Mouse (Mus musculus): Measurements from ENCODE around the gene Pard6a. TPM values are rescaled to one million over a fixed set of nuclear protein-coding genes. Genes with fewer than 3 reads are reported as not detected.

Pard6a gene
- polyA plus RNA-seq, 1 experiment from 2014 or later, result 45.4 TPM

- no peaks in the 10 kb centered on the region for H3K9me3 ChIP-seq
- 94% methylated on average over 11 of the region's 11 CpGs for whole genome bisulfite sequencing
- H3K9ac ChIP-seq, result no peak overlapping the region
- H3K27ac ChIP-seq, result peak overlapping the region; percentile 91
- no peak overlapping the region for H3K4me2 ChIP-seq
- H3K36me3 ChIP-seq, result peaks cover 29% of the 10 kb centered on the region
- ATAC-seq (ENCODE audit: low FRiP score), result no peak
- H3K4me3 ChIP-seq, result peak overlapping the region; percentile 3; the same call in 1 of the 2 replicates
- H3K4me1 ChIP-seq (replicated peaks), result peaks cover 24% of the 10 kb centered on the region
- H3K27me3 ChIP-seq, result no peaks in the 10 kb centered on the region
Measured at GRCm38 (mm10) chr8:105692449-105693182, 8.3 kb upstream of the Pard6a start.

GRCm38 (mm10) chr8:105693648-105694047 lies 7.3 kb upstream of the Pard6a start:
- peak overlapping the region; percentile 71 for H3K4me3 ChIP-seq
- peaks cover 24% of the 10 kb centered on the region for H3K4me1 ChIP-seq (replicated peaks)
- H3K36me3 ChIP-seq, result peaks cover 39% of the 10 kb centered on the region
- ATAC-seq (ENCODE audit: low FRiP score), result peak; percentile 75
- 3% methylated on average over 30 of the region's 30 CpGs for WGBS
- H3K9me3 ChIP-seq, result no peaks in the 10 kb centered on the region
- H3K27ac ChIP-seq, result peak overlapping the region; percentile 91
- H3K4me2 ChIP-seq, result peak overlapping the region; percentile 76
- peak overlapping the region; percentile 87 for H3K9ac ChIP-seq
- H3K27me3 ChIP-seq, result no peaks in the 10 kb centered on the region

GRCm38 (mm10) chr8:105694051-105694799 lies 6.7 kb upstream of the Pard6a start:
- peak overlapping the region; percentile 76 for H3K4me2 ChIP-seq
- ATAC-seq (ENCODE audit: low FRiP score), result peak; percentile 71
- H3K4me1 ChIP-seq (replicated peaks), result peaks cover 25% of the 10 kb centered on the region
- H3K9ac ChIP-seq, result peak overlapping the region; percentile 87
- peak overlapping the region; percentile 71 for H3K4me3 ChIP-seq
- H3K27ac ChIP-seq, result peak overlapping the region; percentile 91
- peaks cover 42% of the 10 kb centered on the region for H3K36me3 ChIP-seq
- no peaks in the 10 kb centered on the region for H3K27me3 ChIP-seq
- no peaks in the 10 kb centered on the region for H3K9me3 ChIP-seq
- WGBS, result 5% methylated on average over 40 of the region's 40 CpGs

- Histone ChIP-seq H3K27me3 (no peaks in the 10 kb centered on the region), H3K27ac (peak overlapping the region; percentile 91), H3K9ac (peak overlapping the region; percentile 87), H3K9me3 (no peaks in the 10 kb centered on the region), H3K4me3 (peak overlapping the region; percentile 71), H3K4me2 (peak overlapping the region; percentile 76), H3K4me1 (replicated peaks) (peaks cover 35% of the 10 kb centered on the region), H3K36me3 (peaks cover 42% of the 10 kb centered on the region)
- 77% methylated on average over 30 of the region's 30 CpGs for WGBS
- ATAC-seq (ENCODE audit: low FRiP score), result no peak
Measured at GRCm38 (mm10) chr8:105695080-105695780, 5.7 kb upstream of the Pard6a start.

GRCm38 (mm10) chr8:105697196-105697780 lies 3.7 kb upstream of the Pard6a start:
- no peak overlapping the region for H3K4me3 ChIP-seq
- no peak for ATAC-seq (ENCODE audit: low FRiP score)
- H3K27ac ChIP-seq, result no peak overlapping the region
- H3K9ac ChIP-seq, result no peak overlapping the region
- 94% methylated on average over 17 of the region's 17 CpGs for WGBS
- no peaks in the 10 kb centered on the region for H3K9me3 ChIP-seq
- H3K4me1 ChIP-seq (replicated peaks), result peaks cover 45% of the 10 kb centered on the region
- no peaks in the 10 kb centered on the region for H3K27me3 ChIP-seq
- peaks cover 42% of the 10 kb centered on the region for H3K36me3 ChIP-seq
- H3K4me2 ChIP-seq, result no peak overlapping the region

- ATAC-seq (ENCODE audit: low FRiP score), result no peak
- no peak overlapping the region for H3K27ac ChIP-seq
- H3K4me3 ChIP-seq, result no peak overlapping the region
- H3K36me3 ChIP-seq, result peaks cover 50% of the 10 kb centered on the region
- no peaks in the 10 kb centered on the region for H3K27me3 ChIP-seq
- no peak overlapping the region for H3K4me2 ChIP-seq
- H3K4me1 ChIP-seq (replicated peaks), result peaks cover 45% of the 10 kb centered on the region
- H3K9me3 ChIP-seq, result no peaks in the 10 kb centered on the region
- H3K9ac ChIP-seq, result no peak overlapping the region
- 96% methylated on average over 5 of the region's 5 CpGs for WGBS
Measured at GRCm38 (mm10) chr8:105698734-105699133, 2.2 kb upstream of the Pard6a start.

GRCm38 (mm10) chr8:105699488-105700215 lies 1.3 kb upstream of the Pard6a start:
- Histone ChIP-seq H3K27me3 (no peaks in the 10 kb centered on the region), H3K4me1 (replicated peaks) (peaks cover 37% of the 10 kb centered on the region), H3K4me3 (peak overlapping the region; percentile 71), H3K4me2 (peak overlapping the region; percentile 95), H3K36me3 (peaks cover 59% of the 10 kb centered on the region), H3K9ac (peak overlapping the region; percentile 82), H3K9me3 (no peaks in the 10 kb centered on the region), H3K27ac (no peak overlapping the region)
- ATAC-seq (ENCODE audit: low FRiP score), result no peak
- 90% methylated on average over 11 of the region's 11 CpGs for WGBS

- peaks cover 55% of the 10 kb centered on the region for H3K36me3 ChIP-seq
- peaks cover 28% of the 10 kb centered on the region for H3K4me1 ChIP-seq (replicated peaks)
- peak overlapping the region; percentile 82 for H3K9ac ChIP-seq
- H3K4me2 ChIP-seq, result peak overlapping the region; percentile 95
- H3K4me3 ChIP-seq, result peak overlapping the region; percentile 71
- WGBS, result under 1% methylated on average over 21 of the region's 21 CpGs
- peak overlapping the region; percentile 94 for H3K27ac ChIP-seq
- peak; percentile 51 for ATAC-seq (ENCODE audit: low FRiP score)
- H3K27me3 ChIP-seq, result no peaks in the 10 kb centered on the region
- H3K9me3 ChIP-seq, result no peaks in the 10 kb centered on the region
Measured at GRCm38 (mm10) chr8:105700566-105700965, 382 bp upstream of the Pard6a start.

- Histone ChIP-seq H3K9ac (peak overlapping the region; percentile 82), H3K4me3 (peak overlapping the region; percentile 71), H3K36me3 (peaks cover 40% of the 10 kb centered on the region), H3K9me3 (no peaks in the 10 kb centered on the region), H3K4me1 (replicated peaks) (peaks cover 36% of the 10 kb centered on the region), H3K4me2 (peak overlapping the region; percentile 95), H3K27ac (peak overlapping the region; percentile 94), H3K27me3 (no peaks in the 10 kb centered on the region)
- ATAC-seq (ENCODE audit: low FRiP score), result peak; percentile 12
- whole genome bisulfite sequencing, result 37% methylated on average over 18 of the region's 18 CpGs
Measured at GRCm38 (mm10) chr8:105702001-105702401, 1.1 kb downstream of the Pard6a start.

- peaks cover 45% of the 10 kb centered on the region for H3K4me1 ChIP-seq (replicated peaks)
- H3K36me3 ChIP-seq, result peaks cover 32% of the 10 kb centered on the region
- no peak overlapping the region for H3K4me3 ChIP-seq
- no peak for ATAC-seq (ENCODE audit: low FRiP score)
- no peak overlapping the region for H3K9ac ChIP-seq
- H3K4me2 ChIP-seq, result peak overlapping the region; percentile 95
- 94% methylated on average over 24 of the region's 24 CpGs for WGBS
- H3K9me3 ChIP-seq, result no peaks in the 10 kb centered on the region
- H3K27me3 ChIP-seq, result no peaks in the 10 kb centered on the region
- no peak overlapping the region for H3K27ac ChIP-seq
Measured at GRCm38 (mm10) chr8:105702731-105703415, 1.9 kb downstream of the Pard6a start.
